Mouse (Mus musculus): ENCODE data around the gene Slc16a12. TPM values are rescaled to one million over a fixed set of nuclear protein-coding genes. Genes with fewer than 3 reads are reported as not detected.

The Slc16a12 gene
- polyA plus RNA-seq, 1 experiment from 2014 or later = 0.66 TPM

DNA sequence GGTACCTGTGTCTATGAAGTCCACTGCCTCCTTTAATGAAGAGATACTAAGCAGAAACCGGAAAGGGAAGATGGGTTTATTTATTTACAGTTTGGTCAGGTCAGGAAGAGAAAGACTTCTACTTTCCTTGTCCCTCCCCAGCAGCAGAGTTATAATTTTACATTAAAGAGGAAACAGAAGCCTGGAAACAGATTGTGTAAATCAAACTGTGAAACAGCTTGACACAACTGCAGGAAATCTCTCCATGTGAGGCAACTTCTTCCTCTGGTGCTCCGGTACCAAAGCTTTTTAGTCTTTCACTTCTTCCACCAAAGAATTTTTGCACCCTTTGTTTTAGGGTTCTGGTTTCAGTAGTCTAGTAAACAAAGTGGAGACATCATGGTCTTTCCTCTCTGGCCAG is 113.6 kb downstream of the Slc16a12 start:
- WGBS = 82% methylated on average over 2 of the region's 2 CpGs
- no peak for ATAC-seq (ENCODE audit: insufficient number of reproducible peaks, insufficient read depth, low FRiP score, low TSS enrichment, low read depth)

DNA sequence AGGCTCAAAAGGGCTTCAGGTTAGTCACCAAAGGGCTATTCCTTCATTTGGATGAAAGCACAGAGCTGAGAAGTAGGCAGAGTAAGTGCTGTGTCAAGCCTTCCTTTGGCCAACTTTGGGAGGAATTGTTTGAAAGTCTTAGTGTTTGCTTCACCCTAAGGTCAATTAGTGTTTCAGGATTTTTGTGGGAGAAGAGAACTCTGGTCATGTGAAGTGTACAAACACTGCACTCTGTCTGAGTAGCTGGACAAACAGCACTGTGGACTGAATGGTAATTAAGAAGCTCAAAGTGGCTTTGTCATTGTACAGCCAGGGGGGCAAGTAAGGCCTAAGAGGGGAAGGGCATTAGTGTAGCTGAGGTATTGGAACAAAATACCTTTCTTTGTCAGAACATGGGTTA is 115.6 kb downstream of the Slc16a12 start:
- no peak overlapping the region for H3K4me3 ChIP-seq (replicated peaks)
- H3K36me3 ChIP-seq = no peaks in the 10 kb centered on the region
- no peaks in the 10 kb centered on the region for H3K27me3 ChIP-seq
- no peak for ATAC-seq (ENCODE audit: insufficient number of reproducible peaks, insufficient read depth, low FRiP score, low TSS enrichment, low read depth)
- H3K4me1 ChIP-seq (replicated peaks) = no peaks in the 10 kb centered on the region
- H3K9ac ChIP-seq (replicated peaks) = no peak overlapping the region
- no peak overlapping the region for H3K27ac ChIP-seq
- no peaks in the 10 kb centered on the region for H3K9me3 ChIP-seq
- H3K4me2 ChIP-seq = no peak overlapping the region

More for the DNA sequence above, 113.6 kb downstream of the Slc16a12 start:
- Histone ChIP-seq H3K4me2 (no peak overlapping the region), H3K4me1 (replicated peaks) (no peaks in the 10 kb centered on the region), H3K36me3 (no peaks in the 10 kb centered on the region), H3K27me3 (peaks cover 3% of the 10 kb centered on the region; the same call in 1 of the 2 replicates), H3K9me3 (no peaks in the 10 kb centered on the region), H3K4me3 (replicated peaks) (no peak overlapping the region), H3K27ac (no peak overlapping the region), H3K9ac (replicated peaks) (no peak overlapping the region)

DNA sequence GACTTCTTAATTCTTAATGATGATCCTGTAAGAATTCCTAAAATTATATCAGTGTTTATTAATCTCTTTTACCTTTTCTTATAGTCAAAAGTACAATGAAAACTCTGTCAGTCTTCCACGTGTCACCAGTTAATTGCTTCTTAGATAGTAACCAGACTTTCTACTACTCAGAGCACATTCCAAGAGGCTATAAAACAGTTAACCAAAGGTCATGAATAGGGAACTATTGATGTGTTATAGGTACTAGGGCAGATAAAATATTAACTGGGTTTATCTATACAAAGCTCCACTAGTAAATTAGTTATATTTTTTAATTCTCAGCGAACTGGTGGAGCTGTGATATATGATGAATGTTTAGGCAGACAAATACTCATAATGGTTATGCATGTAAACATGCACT is 119.6 kb downstream of the Slc16a12 start:
- WGBS = 50% methylated on average over 2 of the region's 2 CpGs
- Histone ChIP-seq H3K9me3 (no peaks in the 10 kb centered on the region), H3K4me3 (replicated peaks) (no peak overlapping the region), H3K4me1 (replicated peaks) (no peaks in the 10 kb centered on the region), H3K27me3 (no peaks in the 10 kb centered on the region), H3K9ac (replicated peaks) (no peak overlapping the region), H3K36me3 (no peaks in the 10 kb centered on the region), H3K27ac (no peak overlapping the region), H3K4me2 (no peak overlapping the region)
- no peak for ATAC-seq (ENCODE audit: insufficient number of reproducible peaks, insufficient read depth, low FRiP score, low TSS enrichment, low read depth)

DNA sequence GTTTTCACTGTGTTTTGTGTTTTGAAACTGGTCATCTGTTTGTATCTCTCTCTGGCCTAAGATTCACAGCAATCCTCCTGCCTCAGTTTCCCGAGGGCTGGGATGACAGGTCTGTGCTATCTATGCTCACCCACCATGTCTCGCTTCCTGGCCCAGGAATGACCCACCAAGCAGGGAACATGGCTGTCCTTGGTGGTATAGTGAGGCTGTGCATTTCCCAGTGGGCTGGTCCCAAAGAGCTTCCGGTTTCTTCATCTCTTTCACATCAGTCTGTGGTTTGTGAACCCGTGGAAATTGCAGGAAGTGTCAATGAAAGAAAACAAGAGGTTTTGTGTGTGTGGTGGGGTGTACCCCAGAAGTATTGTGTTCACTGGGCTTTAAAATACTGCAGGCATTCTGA is 122.4 kb downstream of the Slc16a12 start:
- no peak overlapping the region for H3K27ac ChIP-seq
- H3K36me3 ChIP-seq = no peaks in the 10 kb centered on the region
- no peak overlapping the region for H3K4me2 ChIP-seq
- no peak for ATAC-seq (ENCODE audit: insufficient number of reproducible peaks, insufficient read depth, low FRiP score, low TSS enrichment, low read depth)
- no peaks in the 10 kb centered on the region for H3K4me1 ChIP-seq (replicated peaks)
- no peak overlapping the region for H3K4me3 ChIP-seq (replicated peaks)
- H3K27me3 ChIP-seq = no peaks in the 10 kb centered on the region
- WGBS = 82% methylated on average over 4 of the region's 4 CpGs
- no peaks in the 10 kb centered on the region for H3K9me3 ChIP-seq
- no peak overlapping the region for H3K9ac ChIP-seq (replicated peaks)

DNA sequence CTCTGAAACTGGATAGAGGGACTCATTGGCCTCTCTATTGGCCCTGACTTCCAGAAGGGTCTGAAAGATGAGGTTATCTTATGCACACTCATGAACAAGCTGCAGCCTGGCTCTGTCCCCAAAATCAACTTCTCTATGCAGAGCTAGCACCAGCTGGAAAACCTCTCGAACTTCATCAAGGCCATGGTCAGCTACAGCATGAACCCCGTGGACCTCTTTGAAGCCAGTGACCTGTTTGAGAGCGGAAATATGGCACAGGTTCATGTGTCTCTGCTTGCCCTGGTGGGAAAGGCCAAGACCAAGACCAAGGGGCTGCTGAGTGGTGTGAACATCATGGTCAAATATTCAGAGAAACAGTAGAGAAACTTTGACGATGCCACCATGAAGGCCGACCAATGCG is 123.3 kb downstream of the Slc16a12 start:
- Histone ChIP-seq H3K36me3 (no peaks in the 10 kb centered on the region), H3K27ac (no peak overlapping the region), H3K9ac (replicated peaks) (no peak overlapping the region), H3K4me1 (replicated peaks) (no peaks in the 10 kb centered on the region), H3K27me3 (no peaks in the 10 kb centered on the region), H3K4me3 (replicated peaks) (no peak overlapping the region), H3K9me3 (no peaks in the 10 kb centered on the region), H3K4me2 (no peak overlapping the region)
- ATAC-seq (ENCODE audit: insufficient number of reproducible peaks, insufficient read depth, low FRiP score, low TSS enrichment, low read depth) = no peak
- WGBS = 92% methylated on average over 6 of the region's 6 CpGs

DNA sequence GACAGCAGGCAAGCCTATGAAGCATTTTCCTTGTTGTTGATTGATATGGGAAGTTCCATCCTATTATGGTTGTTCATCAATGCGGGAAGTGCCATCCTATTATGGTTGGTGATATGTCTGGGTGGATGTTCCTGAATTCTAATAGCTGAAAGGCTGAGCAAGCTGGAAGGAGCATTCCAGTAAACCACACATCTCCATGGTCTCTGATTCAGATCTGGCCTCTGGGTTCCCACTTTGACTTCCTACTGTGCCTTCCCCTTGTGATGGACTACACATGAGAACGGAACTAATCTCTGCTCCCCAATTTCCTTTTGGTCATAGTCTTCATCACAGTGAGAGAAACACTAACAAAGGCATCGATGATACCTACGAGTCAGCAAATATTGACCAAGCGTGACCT is 126.2 kb downstream of the Slc16a12 start:
- no peak overlapping the region for H3K4me2 ChIP-seq
- H3K4me3 ChIP-seq (replicated peaks) = no peak overlapping the region
- no peak for ATAC-seq (ENCODE audit: insufficient number of reproducible peaks, insufficient read depth, low FRiP score, low TSS enrichment, low read depth)
- no peak overlapping the region for H3K27ac ChIP-seq
- H3K4me1 ChIP-seq (replicated peaks) = no peaks in the 10 kb centered on the region
- no peaks in the 10 kb centered on the region for H3K36me3 ChIP-seq
- H3K27me3 ChIP-seq = no peaks in the 10 kb centered on the region
- no peaks in the 10 kb centered on the region for H3K9me3 ChIP-seq
- no peak overlapping the region for H3K9ac ChIP-seq (replicated peaks)
- 89% methylated on average over 5 of the region's 5 CpGs for WGBS

Small RNAs within 50 kb of the gene (microRNA-seq; reads per million reads assigned to microRNA genes)
- gene Gm27476 = not detected

Other genes starting within 250 kb of the Slc16a12 start
- gene Lipa, start 219.8 kb downstream of the Slc16a12 start, polyA plus RNA-seq (2016; fragmentation: Nextera tagmentation; extraction: Ambion mirVana) = 25.9 and 27.9 TPM in 2 replicates
- 9.0 and 10.3 TPM in 2 replicates for gene Ifit2, start 196.6 kb downstream of the Slc16a12 start, polyA plus RNA-seq (2016; fragmentation: Nextera tagmentation; extraction: Ambion mirVana)
- 2.1 and 3.6 TPM in 2 replicates for gene Ifit3, start 163.8 kb downstream of the Slc16a12 start, polyA plus RNA-seq (2016; fragmentation: Nextera tagmentation; extraction: Ambion mirVana)
- 0.21 and 0.40 TPM in 2 replicates for gene Ifit1bl1, start 145.3 kb downstream of the Slc16a12 start, polyA plus RNA-seq (2016; fragmentation: Nextera tagmentation; extraction: Ambion mirVana)
- gene Ifit3b, start 139.3 kb downstream of the Slc16a12 start, polyA plus RNA-seq (2016; fragmentation: Nextera tagmentation; extraction: Ambion mirVana) = 0.67 and 1.1 TPM in 2 replicates
- 0.14 and 0.18 TPM in 2 replicates for gene Ifit1bl2, start 106.5 kb downstream of the Slc16a12 start, polyA plus RNA-seq (2016; fragmentation: Nextera tagmentation; extraction: Ambion mirVana)
- gene Ifit1, start 106.4 kb downstream of the Slc16a12 start, polyA plus RNA-seq (2016; fragmentation: Nextera tagmentation; extraction: Ambion mirVana) = 0.39 and 0.60 TPM in 2 replicates
- gene Pank1, start 132.2 kb upstream of the Slc16a12 start, polyA plus RNA-seq (2016; fragmentation: Nextera tagmentation; extraction: Ambion mirVana) = 8.4 and 9.4 TPM in 2 replicates
- gene Kif20b, start 175.1 kb upstream of the Slc16a12 start, polyA plus RNA-seq (2016; fragmentation: Nextera tagmentation; extraction: Ambion mirVana) = 81.9 and 83.2 TPM in 2 replicates

Measured in limb, embryonic 12.5 days (tissue).